Mouse (Mus musculus): ENCODE results near the gene Lmntd1.
A peak's percentile ranks its signal among the peaks of the same experiment; 100 is the strongest.

The Lmntd1 gene

DNA sequence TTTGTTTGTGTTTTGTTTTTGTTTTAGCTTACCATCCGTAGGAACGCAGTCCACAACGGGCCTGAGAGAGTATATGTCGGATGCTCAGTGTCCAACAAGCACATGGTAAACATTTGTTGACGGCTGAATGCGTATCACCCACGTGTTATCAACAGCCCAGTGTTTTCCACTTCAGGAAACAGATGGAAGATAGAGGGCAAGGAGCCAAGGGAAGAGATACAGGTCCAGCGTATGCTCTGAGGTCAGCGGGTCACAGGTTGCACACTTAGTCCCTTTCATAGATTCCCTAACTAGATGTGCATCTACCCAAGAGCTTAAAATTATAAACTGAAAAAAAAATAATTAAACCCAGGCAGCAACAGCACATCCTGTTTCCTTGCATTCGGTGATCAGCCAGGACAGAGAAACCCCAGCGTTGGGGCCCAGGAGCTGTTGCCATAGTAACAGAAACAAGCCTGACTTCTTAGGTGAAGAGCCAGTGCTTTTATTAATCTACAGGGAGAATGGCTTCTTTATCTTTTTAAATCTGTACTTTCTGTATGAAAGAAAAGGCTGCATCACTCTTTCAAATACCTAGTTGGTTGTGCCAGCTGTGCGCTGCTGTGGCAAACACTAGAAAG is 128.0 kb downstream of the Lmntd1 start:
- no peak for DNase-seq (ENCODE audit: extremely low spot score)

DNA sequence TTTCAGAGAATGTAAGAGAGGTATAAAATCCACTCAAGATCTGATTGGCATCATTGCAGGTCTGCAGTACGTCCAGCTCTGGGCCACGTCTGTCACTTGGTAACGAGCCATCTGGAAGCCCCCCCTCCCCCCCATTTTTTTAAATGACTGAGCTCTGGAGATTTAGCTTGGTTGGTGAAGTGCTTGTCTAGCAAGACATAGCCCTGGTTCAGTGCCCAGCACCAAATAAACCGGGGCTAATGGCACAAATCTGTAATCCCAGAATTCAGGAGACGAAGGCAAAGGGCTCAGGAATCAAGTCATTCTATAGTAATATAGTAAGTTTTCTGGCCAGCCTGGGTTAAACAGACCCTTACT is 130.8 kb downstream of the Lmntd1 start:
- no peak for DNase-seq (ENCODE audit: extremely low spot score)

DNA sequence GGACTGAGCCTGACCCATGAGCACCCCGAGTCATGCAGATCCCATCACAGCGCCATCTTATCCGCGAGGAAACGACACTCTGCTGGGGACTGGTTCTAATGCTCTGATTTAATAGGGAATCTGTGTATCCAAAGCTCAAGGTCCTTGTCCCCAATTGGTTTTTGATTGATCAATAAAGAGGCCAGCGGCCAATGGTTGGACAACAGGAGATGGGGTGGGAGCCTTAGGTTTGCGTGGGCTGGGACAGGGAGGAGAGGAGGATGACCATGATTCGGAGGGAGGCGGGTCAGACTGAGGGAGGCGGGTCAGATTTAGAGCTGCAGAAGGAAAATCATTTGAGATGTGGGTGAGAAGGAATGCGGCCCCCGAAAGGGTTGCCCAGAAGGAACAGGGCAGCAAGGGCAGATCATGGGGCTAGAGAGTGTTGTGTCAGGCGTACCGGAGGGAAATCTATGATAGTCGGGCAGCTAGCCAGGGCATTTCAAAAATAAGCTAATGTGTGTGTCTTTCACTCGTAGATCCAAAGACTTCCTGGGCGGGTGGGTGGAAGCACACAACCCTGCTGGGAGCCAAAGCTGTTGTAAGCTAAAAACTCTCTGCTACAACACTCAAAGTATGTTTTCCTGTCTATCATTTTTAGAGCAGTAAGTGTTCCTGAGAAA is 131.3 kb downstream of the Lmntd1 start:
- DNase-seq (ENCODE audit: extremely low spot score): no peak

DNA sequence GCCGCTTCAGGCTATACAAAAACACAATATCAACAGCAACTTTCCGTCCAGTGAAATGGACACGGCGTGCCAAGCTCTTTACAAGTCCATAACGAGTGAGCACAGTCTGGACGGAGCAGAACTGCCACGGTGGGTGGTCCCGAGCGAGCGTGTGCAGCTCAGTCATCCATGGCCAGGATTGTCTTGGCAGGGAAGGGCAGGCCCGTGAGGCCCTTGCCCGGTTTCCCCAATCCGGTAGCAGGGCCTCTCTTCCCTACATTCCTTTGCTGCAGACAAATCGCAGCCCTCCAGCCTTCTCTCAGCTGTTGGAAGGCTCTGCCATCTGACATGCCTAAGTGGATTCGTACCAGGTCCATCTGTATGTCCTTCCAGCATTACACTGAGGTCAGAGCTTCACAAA is 132.2 kb downstream of the Lmntd1 start:
- peak; percentile 28 for DNase-seq (ENCODE audit: extremely low spot score)

DNA sequence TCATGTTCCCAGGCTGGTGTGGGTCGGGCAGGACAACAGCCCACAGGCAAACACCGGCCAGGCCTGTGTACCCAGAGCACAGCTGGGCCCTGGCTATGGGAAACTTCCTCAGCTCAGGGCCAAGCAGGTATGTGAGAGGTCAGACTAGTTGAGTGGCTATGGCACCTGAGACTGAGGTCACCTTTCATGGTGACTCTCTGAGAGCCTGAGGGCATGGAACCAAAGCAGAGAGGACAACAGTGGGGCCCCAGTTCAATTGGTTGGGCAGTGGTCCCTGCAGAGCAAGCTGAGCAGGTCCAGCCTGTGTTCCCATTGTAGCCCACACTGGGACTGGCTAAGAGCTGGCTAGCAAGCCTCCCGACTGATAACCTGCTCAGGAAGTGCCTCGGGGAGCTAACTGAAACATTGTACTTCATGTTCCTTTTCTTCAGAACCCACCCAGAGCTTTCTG is 135.3 kb downstream of the Lmntd1 start:
- DNase-seq (ENCODE audit: extremely low spot score): no peak

DNA sequence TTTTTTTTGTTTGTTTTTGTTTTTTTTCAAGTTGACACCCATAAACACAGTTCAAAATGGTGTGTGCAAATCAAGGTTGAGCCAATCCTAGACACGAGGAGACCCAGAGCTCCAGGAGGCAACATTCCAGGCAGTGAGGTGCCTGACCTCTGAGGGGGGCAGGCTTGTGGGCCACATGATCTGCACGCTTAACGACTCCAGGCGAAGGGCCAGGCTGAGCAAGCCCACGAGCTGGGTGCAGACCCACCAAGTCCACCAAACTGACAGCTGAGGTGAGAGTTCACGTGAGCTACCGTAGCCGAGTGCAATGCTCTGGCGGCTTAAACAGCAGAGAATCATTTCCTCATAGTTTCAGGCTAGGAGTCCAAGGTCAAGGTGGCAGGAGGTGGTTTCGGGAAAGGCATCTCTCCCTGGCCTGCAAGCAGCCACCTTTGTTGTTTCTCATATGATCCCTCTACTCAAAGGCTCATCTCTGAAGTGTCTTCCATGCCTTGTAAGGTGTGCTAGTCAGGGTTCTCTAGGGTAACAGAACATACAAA is 136.7 kb downstream of the Lmntd1 start:
- DNase-seq (ENCODE audit: extremely low spot score): no peak

DNA sequence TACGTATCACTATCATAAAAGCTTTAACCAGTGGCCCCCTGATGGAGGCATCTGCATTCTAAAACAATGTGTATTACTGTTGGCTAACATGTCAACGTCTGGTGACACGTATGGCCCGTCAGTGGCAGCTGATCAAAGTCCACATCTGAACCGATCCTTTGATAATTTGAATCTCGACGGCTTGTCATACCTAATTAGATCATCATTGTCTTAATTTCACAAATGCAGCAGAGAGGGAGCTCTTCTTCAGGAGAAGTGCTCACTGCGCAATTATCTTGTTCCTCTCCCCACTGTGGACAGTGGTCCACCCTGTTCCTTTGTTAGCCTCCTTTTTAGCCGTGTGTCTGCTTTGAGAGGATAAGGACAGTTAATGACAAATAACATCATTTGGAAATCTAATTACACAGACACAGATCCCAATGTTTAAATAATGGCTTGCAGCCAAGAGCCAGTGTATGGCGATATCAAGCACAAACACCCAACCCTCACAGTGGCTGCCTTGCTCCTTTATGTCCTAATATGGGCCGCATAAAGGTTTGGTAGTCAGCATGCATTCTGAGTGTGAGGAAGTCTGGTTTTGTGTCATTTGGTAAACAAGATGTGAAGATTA is 142.4 kb downstream of the Lmntd1 start:
- DNase-seq (ENCODE audit: extremely low spot score): no peak

DNA sequence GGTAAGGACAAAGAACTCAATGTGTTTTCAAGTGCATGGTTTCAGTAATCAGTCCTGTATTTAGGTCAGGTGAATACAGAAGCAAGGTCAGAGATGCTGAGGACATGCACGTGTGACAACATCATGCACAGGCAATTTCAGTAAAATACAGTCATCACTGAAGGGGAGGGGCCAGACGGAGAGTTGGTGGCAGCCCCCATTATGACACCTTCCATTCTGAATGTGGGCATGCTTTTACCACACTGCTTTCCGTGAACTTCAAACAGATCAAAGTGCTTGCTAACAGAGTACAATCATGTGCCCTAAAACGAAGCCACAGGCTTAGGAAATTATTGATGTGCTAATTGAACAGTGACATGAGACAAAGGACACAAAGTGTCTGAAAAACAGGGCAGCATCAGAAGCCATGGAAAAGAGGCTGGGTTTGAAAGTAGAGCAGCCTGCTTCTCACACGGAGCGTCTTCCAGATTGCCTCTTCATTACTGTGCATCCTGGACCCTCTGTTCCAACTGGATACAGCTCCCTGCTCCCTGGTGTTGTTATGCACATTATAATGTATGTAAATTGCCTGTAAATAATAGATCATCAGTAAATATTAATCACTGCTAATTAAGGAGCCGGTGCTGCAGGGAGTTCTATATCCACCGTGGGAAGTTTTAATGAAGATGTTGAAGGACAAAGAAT is 144.7 kb downstream of the Lmntd1 start:
- no peak for DNase-seq (ENCODE audit: extremely low spot score)

DNA sequence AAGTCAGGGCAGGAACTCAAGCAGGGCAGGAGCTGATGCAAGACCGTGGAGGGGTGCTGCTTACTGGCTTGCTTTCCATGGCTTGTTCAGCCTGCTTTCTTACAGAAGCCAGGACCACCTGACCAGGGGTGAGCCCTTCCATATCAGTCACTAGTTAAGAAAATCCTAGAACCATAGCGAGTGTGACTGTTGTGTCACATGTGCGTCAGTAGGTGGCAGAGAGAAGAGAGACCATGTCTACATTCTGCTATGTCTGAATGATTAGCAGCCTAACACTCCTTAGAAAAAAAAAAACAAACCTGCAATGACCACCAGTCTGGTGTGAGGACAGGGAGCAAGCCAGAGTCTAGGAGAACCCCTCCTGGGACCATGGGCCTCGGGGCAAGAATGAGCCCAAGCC is 150.1 kb downstream of the Lmntd1 start:
- DNase-seq (ENCODE audit: extremely low spot score): no peak

DNA sequence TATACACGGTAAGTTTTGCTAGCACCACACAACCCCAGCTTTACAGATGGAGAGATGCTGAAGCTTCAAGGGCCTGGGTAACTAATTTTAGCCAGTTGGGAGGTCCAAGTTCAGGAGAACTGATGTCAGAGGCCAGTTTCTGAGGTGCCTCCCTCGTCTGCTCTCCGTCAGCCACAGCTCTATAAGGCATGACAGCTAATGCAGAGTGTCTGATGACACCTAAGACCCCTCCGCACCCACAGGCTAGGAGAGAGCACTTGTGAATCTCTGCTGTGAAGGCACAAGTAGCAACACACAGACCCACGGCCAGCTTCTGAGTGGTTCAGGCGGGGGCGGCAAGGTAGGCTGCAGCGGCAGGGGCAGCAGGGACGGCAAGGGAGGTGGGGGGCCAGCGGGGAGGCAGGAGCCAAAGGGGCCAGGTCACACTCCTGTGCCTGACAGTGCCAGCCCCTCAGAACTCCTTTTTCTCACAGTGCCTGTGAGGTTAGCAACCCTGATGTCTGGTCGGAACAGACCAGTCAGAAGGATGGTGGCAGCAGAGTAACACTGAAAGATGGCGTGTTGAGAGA is 151.4 kb downstream of the Lmntd1 start:
- DNase-seq (ENCODE audit: extremely low spot score): no peak

DNA sequence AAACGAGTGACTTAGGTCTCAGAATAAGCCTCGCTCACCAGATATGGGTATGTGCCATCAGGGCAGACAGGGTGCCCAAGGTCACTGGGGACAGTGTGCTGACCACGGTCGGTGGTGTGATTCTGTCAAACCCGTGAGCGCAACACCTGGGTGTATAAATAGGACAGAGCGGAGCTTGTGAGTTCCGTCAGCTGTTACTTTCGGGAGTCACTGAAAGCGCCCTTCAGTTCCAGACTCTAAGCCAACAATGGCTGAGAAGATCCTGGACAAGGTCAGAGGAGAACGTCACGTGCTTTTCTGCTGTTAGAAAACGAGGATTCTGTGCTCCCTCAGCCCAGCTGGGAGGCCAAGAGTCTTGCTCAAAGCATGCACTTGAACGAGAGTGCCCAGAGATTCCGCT is 157.1 kb downstream of the Lmntd1 start:
- DNase-seq (ENCODE audit: extremely low spot score): no peak

DNA sequence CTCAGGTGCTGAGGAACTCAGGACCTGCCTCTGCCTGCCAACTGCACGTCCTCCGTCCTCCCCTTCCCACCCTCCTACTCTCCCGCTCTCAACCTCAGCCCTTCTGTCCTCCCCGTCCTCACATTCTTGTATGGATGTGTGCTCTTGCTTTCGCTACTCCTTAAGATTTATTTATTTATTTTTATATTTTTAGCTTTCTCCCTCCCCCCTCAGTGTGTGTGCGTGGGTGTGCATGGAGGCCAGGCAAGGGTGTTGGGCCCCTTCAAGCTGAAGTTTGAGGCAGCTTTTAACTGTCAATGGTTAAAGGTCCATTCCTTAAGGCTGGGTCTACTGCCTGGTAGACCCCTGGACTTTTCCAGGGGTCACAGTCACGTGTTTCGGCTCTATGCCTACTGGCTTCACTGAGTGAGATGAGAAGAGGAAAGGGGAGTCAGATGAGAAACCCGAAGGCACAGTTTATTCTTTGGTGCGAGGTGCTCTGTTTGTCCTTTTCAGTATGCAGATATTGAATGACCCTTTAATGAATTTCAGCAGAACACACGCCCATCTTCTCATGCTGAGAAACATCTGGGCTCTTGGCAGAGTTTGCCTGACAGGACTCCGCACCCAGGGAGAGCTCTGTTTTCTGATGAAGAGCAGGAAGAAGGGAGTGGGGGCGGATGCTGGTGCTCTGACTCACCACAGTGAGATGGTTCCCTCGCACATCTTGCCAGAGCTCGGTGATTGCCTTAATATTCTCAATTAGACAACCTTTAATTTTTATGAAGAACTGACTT is 163.3 kb downstream of the Lmntd1 start:
- no peak for DNase-seq (ENCODE audit: extremely low spot score)

DNA sequence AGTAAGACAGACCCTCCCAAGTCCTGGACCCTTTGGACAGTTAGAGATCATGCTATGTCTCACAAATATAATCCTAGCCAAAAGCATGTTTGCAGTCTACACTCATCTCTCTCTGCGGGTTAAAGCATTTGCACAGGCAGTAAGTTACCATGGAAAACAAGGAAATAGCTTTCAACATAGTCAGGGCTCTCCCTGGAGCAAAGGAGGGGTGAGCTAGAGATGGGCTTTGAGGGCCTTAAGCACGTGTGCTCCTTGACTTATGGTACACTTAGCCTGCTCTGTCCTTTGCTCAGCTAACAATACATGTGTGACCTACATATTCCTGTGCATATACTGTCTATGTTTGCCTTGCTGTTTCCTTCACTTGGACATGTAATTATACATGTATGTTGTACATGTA is 165.8 kb downstream of the Lmntd1 start:
- DNase-seq (ENCODE audit: extremely low spot score): no peak

DNA sequence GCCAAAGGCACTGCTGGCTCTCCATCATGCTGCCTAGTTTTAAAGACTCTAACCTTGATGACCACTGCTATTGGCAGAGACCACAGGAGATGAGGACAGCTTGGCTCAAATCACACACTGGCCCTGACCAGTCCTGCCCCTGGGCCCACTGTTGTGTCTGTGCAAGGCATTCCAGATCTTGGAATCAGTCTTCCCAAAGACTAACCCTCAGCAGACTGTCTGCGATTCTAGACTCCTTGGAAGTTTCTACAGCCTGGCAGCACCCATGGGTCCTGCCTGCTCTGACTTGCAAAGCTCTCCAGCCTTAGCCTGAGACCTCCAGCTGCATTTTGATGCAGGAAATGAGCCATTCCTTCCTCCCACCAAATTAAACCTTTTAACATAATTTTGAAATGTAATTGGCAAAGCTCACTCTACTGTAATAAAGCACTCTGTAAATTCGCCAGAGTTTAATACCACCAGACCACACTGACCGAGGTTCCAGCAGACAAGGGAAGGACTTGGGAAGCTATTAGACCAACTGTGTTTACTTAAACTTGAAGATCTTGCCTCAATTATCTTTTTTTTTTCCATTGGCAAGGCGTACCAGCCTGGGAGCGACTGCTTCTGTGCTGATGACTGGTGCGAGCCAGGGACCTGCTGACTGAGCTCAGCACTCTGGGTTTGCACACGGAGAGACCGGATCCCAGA is 168.2 kb downstream of the Lmntd1 start:
- no peak for DNase-seq (ENCODE audit: extremely low spot score)

DNA sequence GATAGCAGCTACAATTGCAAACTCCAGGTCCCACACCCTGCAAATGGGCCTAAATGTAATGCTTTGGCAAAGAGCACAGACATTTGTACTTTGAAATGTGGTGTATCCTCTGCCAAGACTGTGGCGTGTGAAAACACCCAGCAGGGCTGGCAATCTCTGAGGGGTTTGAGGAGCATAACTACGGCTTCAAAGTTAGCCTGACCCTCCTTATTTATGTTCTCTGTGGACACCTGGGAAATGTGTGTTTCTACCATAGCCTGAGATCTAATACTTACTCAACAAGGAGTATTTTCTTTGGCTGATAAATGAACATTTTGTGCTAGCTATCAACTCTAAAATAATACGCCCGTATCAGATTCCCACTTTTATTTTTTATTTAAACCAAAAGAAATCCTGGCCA is 168.7 kb downstream of the Lmntd1 start:
- DNase-seq (ENCODE audit: extremely low spot score): no peak

DNA sequence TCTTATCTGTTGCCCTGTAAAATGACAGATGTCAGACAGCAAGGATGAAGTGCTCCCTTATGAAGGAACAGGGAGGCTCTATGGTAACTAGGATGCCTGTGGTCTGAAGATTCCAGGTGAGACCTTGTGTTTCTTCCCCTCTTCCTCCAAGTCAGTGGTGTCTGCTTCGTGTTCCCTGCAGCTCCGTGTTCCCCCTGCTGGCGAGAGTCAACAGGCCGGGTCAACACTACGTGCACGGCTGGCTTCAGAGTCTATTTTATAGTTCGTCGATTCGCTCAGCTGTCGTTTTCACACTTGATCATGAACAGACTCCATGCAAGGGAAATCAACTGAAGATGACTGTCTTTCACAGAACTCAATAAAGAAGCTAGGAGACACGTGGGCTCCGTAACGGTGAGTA is 171.3 kb downstream of the Lmntd1 start:
- DNase-seq (ENCODE audit: extremely low spot score): no peak

DNA sequence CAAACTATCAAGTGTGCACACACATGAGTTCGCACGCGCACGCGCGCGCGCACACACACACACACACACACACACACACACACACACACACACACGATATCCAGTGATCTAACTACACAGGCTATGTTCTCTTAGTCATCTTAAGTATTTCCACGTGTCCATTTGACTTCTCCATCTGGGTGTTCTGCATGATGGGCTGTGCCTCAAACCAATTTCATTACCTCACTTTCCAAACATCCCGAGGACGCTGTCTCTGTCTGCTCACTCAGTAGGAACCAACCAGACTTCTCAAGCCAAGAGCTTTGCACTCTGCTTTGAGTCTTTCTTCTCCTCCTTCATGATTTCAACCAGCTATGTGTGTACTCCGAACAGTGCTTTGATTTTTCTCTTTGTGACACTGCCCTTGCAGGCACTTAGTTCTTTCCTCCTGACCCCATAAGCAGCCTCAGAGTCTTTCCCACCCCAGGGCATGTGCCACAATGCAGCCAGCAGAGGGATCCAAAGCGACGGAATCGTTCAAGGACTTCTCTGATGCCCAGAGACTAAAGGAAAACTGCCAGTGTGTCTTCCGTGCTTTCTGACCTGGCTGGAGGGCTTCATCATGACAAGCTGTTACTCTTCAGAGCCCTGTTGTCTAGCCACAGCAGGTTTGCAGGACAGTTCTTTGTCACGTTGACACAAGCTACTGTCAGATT is 172.6 kb downstream of the Lmntd1 start:
- DNase-seq (ENCODE audit: extremely low spot score): peak; percentile 71

DNA sequence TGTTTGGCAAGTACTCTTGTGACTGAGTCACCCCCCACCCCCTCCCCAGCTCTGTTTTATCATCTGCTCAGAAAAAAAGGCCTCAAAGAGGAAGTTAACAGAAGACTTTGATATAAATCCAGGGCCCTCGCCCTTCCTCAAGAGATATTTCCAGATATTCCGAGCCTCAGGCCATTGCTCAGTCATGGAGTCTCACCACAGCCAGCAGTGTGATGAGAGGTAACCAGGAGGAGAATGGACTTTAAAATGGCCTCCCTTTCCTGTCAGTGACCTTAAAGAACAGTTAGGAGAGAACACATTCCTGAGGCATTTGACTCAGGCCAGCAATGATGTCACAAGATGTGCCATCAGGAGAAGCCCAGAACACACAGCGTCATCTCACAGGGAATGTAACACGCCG is 175.3 kb downstream of the Lmntd1 start:
- no peak for DNase-seq (ENCODE audit: extremely low spot score)

DNA sequence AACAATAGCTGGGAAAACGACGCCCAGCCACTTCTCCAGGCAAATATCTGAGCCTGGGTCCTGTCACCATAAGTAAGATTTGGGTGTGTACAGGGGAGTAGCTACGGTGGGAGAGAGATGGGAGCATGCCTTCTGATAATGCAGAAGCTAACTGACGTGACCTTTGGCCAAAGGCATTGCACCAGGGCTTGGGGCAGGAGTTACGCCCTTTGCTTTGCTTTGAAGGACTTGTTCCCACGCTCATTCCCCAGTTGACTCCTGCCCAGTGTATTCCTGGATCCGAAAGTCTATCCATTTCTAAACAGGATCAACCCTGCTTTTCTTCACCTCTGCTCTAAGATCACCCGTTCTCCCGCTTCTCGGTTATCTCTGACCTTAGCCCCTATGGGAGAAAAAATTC is 178.4 kb downstream of the Lmntd1 start:
- no peak for DNase-seq (ENCODE audit: extremely low spot score)

DNA sequence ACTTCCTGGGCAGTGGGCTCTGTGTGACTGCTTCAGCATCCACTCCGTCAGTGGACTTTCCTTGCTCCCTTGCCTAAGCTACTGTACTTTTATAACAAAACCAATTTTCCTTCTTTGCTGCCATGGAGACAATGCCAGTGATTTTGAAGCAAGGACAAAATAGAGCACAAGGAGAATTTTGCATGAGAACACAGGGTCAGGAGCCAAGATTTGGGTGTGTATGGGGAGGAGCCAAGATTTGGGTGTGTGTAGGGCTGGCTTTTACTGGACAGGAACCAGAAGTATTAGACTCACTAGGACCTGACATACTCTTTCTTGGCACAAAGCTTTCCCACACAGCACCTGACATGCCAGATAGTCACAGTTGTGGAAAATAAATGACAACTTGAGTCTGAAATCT is 179.0 kb downstream of the Lmntd1 start:
- DNase-seq (ENCODE audit: extremely low spot score): no peak

Data from embryo, embryonic 9.5 days (tissue).